Mouse (Mus musculus): ENCODE measurements around the gene Calcrl. TPM values are rescaled to one million over a fixed set of nuclear protein-coding genes. Genes with fewer than 3 reads are reported as not detected.

The Calcrl gene
- total and polyA plus RNA-seq, 2 experiments from 2014 or later = 26.5 to 78.2 TPM

GRCm38 (mm10) chr2:84337774-84338450 lies 87.3 kb downstream of the Calcrl start:
- no peaks in the 10 kb centered on the region for H3K27me3 ChIP-seq (ENCODE audit: control insufficient read depth, insufficient read depth, low read length)
- no peaks in the 10 kb centered on the region; the same call in 1 of the 2 replicates for H3K4me1 ChIP-seq (ENCODE audit: control insufficient read depth, insufficient read depth)
- H3K9ac ChIP-seq (replicated peaks; ENCODE audit: low read depth, low read length) = no peak overlapping the region
- H3K4me2 ChIP-seq (ENCODE audit: low read depth, low read length) = no peak overlapping the region
- TF ChIP-seq CTCF (IDR thresholded peaks at IDR 0.05; ENCODE audit: low read depth) (no peak), EP300 (IDR thresholded peaks at IDR 0.05; ENCODE audit: low read depth) (no peak)
- H3K36me3 ChIP-seq (replicated peaks; ENCODE audit: control insufficient read depth, insufficient read depth, low read length) = peaks cover 3% of the 10 kb centered on the region; the same call in 1 of the 2 replicates
- no peak overlapping the region for H3K4me3 ChIP-seq (ENCODE audit: low read depth, low read length)
- H3K27ac ChIP-seq (ENCODE audit: low read depth) = no peak overlapping the region
- DNase-seq (ENCODE audit: low spot score) (no peak), ATAC-seq (ENCODE audit: insufficient read depth, low read depth) (no peak)
- 65% methylated on average over 1 of the region's 1 CpGs for WGBS
- H3K9me3 ChIP-seq (replicated peaks; ENCODE audit: control insufficient read depth, low read length) = no peaks in the 10 kb centered on the region

- no peak overlapping the region for H3K4me2 ChIP-seq (ENCODE audit: low read depth, low read length)
- 65% methylated on average over 4 of the region's 4 CpGs for WGBS
- no peak overlapping the region for H3K4me3 ChIP-seq (ENCODE audit: low read depth, low read length)
- H3K9ac ChIP-seq (replicated peaks; ENCODE audit: low read depth, low read length) = no peak overlapping the region
- no peaks in the 10 kb centered on the region for H3K9me3 ChIP-seq (replicated peaks; ENCODE audit: control insufficient read depth, low read length)
- H3K27ac ChIP-seq (ENCODE audit: low read depth) = no peak overlapping the region
- no peak for TF ChIP-seq EP300 (IDR thresholded peaks at IDR 0.05; ENCODE audit: low read depth)
- no peak for TF ChIP-seq CTCF (IDR thresholded peaks at IDR 0.05; ENCODE audit: low read depth)
- H3K36me3 ChIP-seq (replicated peaks; ENCODE audit: control insufficient read depth, insufficient read depth, low read length) = peaks cover 3% of the 10 kb centered on the region; the same call in 1 of the 2 replicates
- no peaks in the 10 kb centered on the region for H3K27me3 ChIP-seq (ENCODE audit: control insufficient read depth, insufficient read depth, low read length)
- H3K4me1 ChIP-seq (ENCODE audit: control insufficient read depth, insufficient read depth) = no peaks in the 10 kb centered on the region; the same call in 1 of the 2 replicates
- ATAC-seq (ENCODE audit: insufficient read depth, low read depth) (no peak), DNase-seq (ENCODE audit: low spot score) (no peak)
Measured at GRCm38 (mm10) chr2:84336331-84336730, 88.9 kb downstream of the Calcrl start.

GRCm38 (mm10) chr2:84316185-84316805 lies 108.9 kb downstream of the Calcrl start:
- H3K4me2 ChIP-seq (ENCODE audit: low read depth, low read length) = no peak overlapping the region
- ATAC-seq (ENCODE audit: insufficient read depth, low read depth) (no peak), DNase-seq (ENCODE audit: low spot score) (no peak)
- TF ChIP-seq EP300 (IDR thresholded peaks at IDR 0.05; ENCODE audit: low read depth) = no peak
- no peak for TF ChIP-seq CTCF (IDR thresholded peaks at IDR 0.05; ENCODE audit: low read depth)
- 59% methylated on average over 4 of the region's 4 CpGs for WGBS
- H3K27me3 ChIP-seq (ENCODE audit: control insufficient read depth, insufficient read depth, low read length) = no peaks in the 10 kb centered on the region
- H3K4me1 ChIP-seq (ENCODE audit: control insufficient read depth, insufficient read depth) = no peaks in the 10 kb centered on the region
- no peak overlapping the region for H3K4me3 ChIP-seq (ENCODE audit: low read depth, low read length)
- no peak overlapping the region for H3K27ac ChIP-seq (ENCODE audit: low read depth)
- H3K36me3 ChIP-seq (replicated peaks; ENCODE audit: control insufficient read depth, insufficient read depth, low read length) = no peaks in the 10 kb centered on the region
- H3K9ac ChIP-seq (replicated peaks; ENCODE audit: low read depth, low read length) = no peak overlapping the region
- no peaks in the 10 kb centered on the region for H3K9me3 ChIP-seq (replicated peaks; ENCODE audit: control insufficient read depth, low read length)

- DNase-seq (ENCODE audit: low spot score) (no peak), ATAC-seq (ENCODE audit: insufficient read depth, low read depth) (no peak)
- Histone ChIP-seq H3K9me3 (replicated peaks; ENCODE audit: control insufficient read depth, low read length) (no peaks in the 10 kb centered on the region), H3K4me3 (ENCODE audit: low read depth, low read length) (no peak overlapping the region), H3K36me3 (replicated peaks; ENCODE audit: control insufficient read depth, insufficient read depth, low read length) (no peaks in the 10 kb centered on the region), H3K27me3 (ENCODE audit: control insufficient read depth, insufficient read depth, low read length) (no peaks in the 10 kb centered on the region), H3K27ac (ENCODE audit: low read depth) (peak overlapping the region; percentile 27; the same call in 1 of the 2 replicates), H3K4me2 (ENCODE audit: low read depth, low read length) (no peak overlapping the region), H3K9ac (replicated peaks; ENCODE audit: low read depth, low read length) (no peak overlapping the region), H3K4me1 (ENCODE audit: control insufficient read depth, insufficient read depth) (no peaks in the 10 kb centered on the region)
- WGBS = 50% methylated on average over 5 of the region's 5 CpGs
- TF ChIP-seq EP300 (IDR thresholded peaks at IDR 0.05; ENCODE audit: low read depth) = no peak
- TF ChIP-seq CTCF (IDR thresholded peaks at IDR 0.05; ENCODE audit: low read depth) = no peak
Measured at GRCm38 (mm10) chr2:84296517-84296916, 128.7 kb downstream of the Calcrl start.

GRCm38 (mm10) chr2:84295068-84295467 lies 130.1 kb downstream of the Calcrl start:
- Histone ChIP-seq H3K4me1 (ENCODE audit: control insufficient read depth, insufficient read depth) (no peaks in the 10 kb centered on the region), H3K4me2 (ENCODE audit: low read depth, low read length) (no peak overlapping the region), H3K27ac (ENCODE audit: low read depth) (no peak overlapping the region), H3K9me3 (replicated peaks; ENCODE audit: control insufficient read depth, low read length) (no peaks in the 10 kb centered on the region), H3K4me3 (ENCODE audit: low read depth, low read length) (no peak overlapping the region), H3K27me3 (ENCODE audit: control insufficient read depth, insufficient read depth, low read length) (no peaks in the 10 kb centered on the region), H3K9ac (replicated peaks; ENCODE audit: low read depth, low read length) (no peak overlapping the region), H3K36me3 (replicated peaks; ENCODE audit: control insufficient read depth, insufficient read depth, low read length) (no peaks in the 10 kb centered on the region)
- peak; percentile 47; the same call in 1 of the 2 replicates for ATAC-seq (ENCODE audit: insufficient read depth, low read depth)
- peak; percentile 38 for DNase-seq (ENCODE audit: low spot score)
- TF ChIP-seq CTCF (IDR thresholded peaks at IDR 0.05; ENCODE audit: low read depth) (no peak), EP300 (IDR thresholded peaks at IDR 0.05; ENCODE audit: low read depth) (peak; percentile 54; the same call in 1 of the 2 replicates)
- 48% methylated on average over 2 of the region's 2 CpGs for WGBS

Data from heart, postnatal 0 days (tissue).